ENCODE assay signal across 15 mouse cellular contexts in the genomic region with DNA sequence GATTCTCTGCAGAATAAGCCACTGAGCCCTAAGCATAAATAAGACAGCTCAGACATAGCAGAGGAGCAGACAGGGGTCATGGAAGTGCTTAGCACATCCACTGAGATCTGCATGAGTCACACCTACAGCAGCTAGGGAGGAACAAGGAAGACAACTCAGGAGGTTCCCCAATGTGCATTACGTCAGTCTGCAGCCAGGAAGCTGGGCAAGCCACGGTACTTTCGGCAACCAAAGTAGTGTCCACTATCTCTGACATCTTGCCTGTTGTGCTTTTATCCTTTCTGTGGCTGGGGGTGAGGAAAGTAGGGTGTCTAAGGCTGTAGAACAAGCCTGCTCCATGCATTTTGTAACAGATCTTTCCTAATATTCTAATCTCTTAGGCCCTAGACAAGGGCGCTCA. TPM values are rescaled to one million over a fixed set of nuclear protein-coding genes. Genes with fewer than 3 reads are reported as not detected.
DNase-seq lines count a peak whose midpoint lies in the region; ATAC-seq and TF ChIP-seq lines count a peak whose summit lies in the region.
"Had no signal": no experiment of that assay in that cellular context is flagged by ENCODE, and none has a peak within 500 bp of the region (broad histone marks: within the 10 kb centered on the region; RNA-seq: fewer than 3 reads in every experiment).

No protein-coding gene starts in this region.

- H3ac ChIP-seq in C2C12 (ENCODE audit: control insufficient read depth, insufficient read length, low read depth) = no peak overlapping the region

- H3K36me3 ChIP-seq in C2C12 (ENCODE audit: control insufficient read depth, insufficient read depth) = no peaks in the 10 kb centered on the region
- H3K36me3 ChIP-seq: embryonic facial prominence, embryonic 15.5 days had no signal

- no peak for TF ChIP-seq CTCF in C2C12 (IDR thresholded peaks at IDR 0.05; ENCODE audit: control insufficient read depth, insufficient read depth, insufficient read length)

- H3K79me2 ChIP-seq in C2C12 (ENCODE audit: control insufficient read depth, insufficient read depth) = no peaks in the 10 kb centered on the region

- peak; percentile 16 to 20 for DNase-seq in adrenal gland, postnatal 36 days
- no peak for DNase-seq in adrenal gland, postnatal 4 days (ENCODE audit: low spot score in 2 of 2)
- peak; percentile 62 for DNase-seq in fat pad, adult 2 months (ENCODE audit: extremely low read depth, low read depth, low spot score)
- no peak for DNase-seq in kidney, postnatal 25 days
- no peak for DNase-seq in embryo, embryonic 9.5 days (ENCODE audit: extremely low spot score)
- DNase-seq in kidney, postnatal 14 days = no peak
- DNase-seq: cerebellum, postnatal 14 days; heart, postnatal 36 days; kidney, adult 11 months; thymus, postnatal 14 days had no signal

- H3K27me3 ChIP-seq in C2C12 (ENCODE audit: control insufficient read depth, insufficient read depth, insufficient read length) = no peaks in the 10 kb centered on the region
- H3K27me3 ChIP-seq: embryonic facial prominence, embryonic 15.5 days had no signal

- no peak overlapping the region for H3K4me3 ChIP-seq in C2C12 (ENCODE audit: insufficient read depth, poor library complexity, severe bottlenecking)
- H3K4me3 ChIP-seq: embryonic facial prominence, embryonic 15.5 days; layer of hippocampus, adult 2 months; megakaryocyte, embryonic 14.5 days had no signal

- H3K79me3 ChIP-seq in C2C12 (ENCODE audit: low read depth) = no peaks in the 10 kb centered on the region

- ATAC-seq in megakaryocyte progenitor cell, adult 5-6 weeks (replicated peaks; ENCODE audit: poor library complexity) = peak; percentile 97

TF ChIP-seq in C2C12, 6 proteins besides CTCF, POLR2A, EP300 and RAD21:
- peak; percentile 45 for TF ChIP-seq MYOD1 (IDR thresholded peaks at IDR 0.05; ENCODE audit: control insufficient read depth, insufficient read length, low read depth)
- peak; percentile 44 for TF ChIP-seq FOSL1 (IDR thresholded peaks at IDR 0.05; ENCODE audit: insufficient read depth, low read length, poor library complexity, severe bottlenecking)
- TF ChIP-seq CEBPB (IDR thresholded peaks at IDR 0.05; ENCODE audit: low read depth) = no peak
- no peak for TF ChIP-seq MYOG (IDR thresholded peaks at IDR 0.05; ENCODE audit: control insufficient read depth, extremely low read depth, insufficient read length)
- no peak for TF ChIP-seq USF1 (IDR thresholded peaks at IDR 0.05; ENCODE audit: low read depth)
- TF ChIP-seq MAX (IDR thresholded peaks at IDR 0.05) = peak; percentile 31
TF ChIP-seq in C2C12: peak in this region for 3.

RNA-seq across cellular contexts. Expression of a gene that starts 27.6 kb away (rescaled TPM):
- 10 to 100 TPM; 22.7 to 28.3 TPM for total RNA-seq in adrenal gland, postnatal 36 days (2021)
- 10 to 100 TPM; 42.6 to 42.7 TPM for total RNA-seq in adrenal gland, postnatal 4 days (2021)
- polyA plus RNA-seq in C2C12 (2012; fragmentation: generic; extraction: Trizol) = 10.3 TPM
- 3.6 and 6.2 TPM in 2 replicates for total RNA-seq in megakaryocyte progenitor cell, adult 5-6 weeks (2015)
- 0.37 and 0.71 TPM in 2 replicates for total RNA-seq in megakaryocyte progenitor cell, adult 5-6 weeks (2017)

Comparison
In these comparisons a context has a peak if more than half of its experiments do, and no peak if none do; other contexts are left out.
1. DNase-seq: peak in adrenal gland, postnatal 36 days (2 of 2) and fat pad, adult 2 months (single experiment); none in adrenal gland, postnatal 4 days (0 of 2), kidney, postnatal 25 days (0 of 2), embryo, embryonic 9.5 days (single experiment) and kidney, postnatal 14 days (single experiment).